Mouse (Mus musculus) limb, embryonic 15.5 days (tissue): ENCODE measurements at regions not wholly inside any gene's neighbourhood (a gene's known extent, or its start where the extent isn't known, plus 50 kb on each side); places are given as distances from the start of the nearest gene placed in this dataset.

ENCODE experiments used
- ATAC-seq: fragments of 200-750 bp; cut with Nextera tagmentation; 2 replicates; pipeline ENCODE4 v1.8.0; 2017; ENCODE audit warnings: low read depth, moderate TSS enrichment; ENCODE audit not compliant: insufficient number of reproducible peaks, low FRiP score, low TSS enrichment
- H3K27ac ChIP-seq: fragments of 300-500 bp; sonication (generic); 2 replicates; pipeline ENCODE4 v1.5.1; 2015; ENCODE audit warnings: moderate library complexity, mild to moderate bottlenecking, inconsistent platforms
- H3K27me3 ChIP-seq: fragments of 300-500 bp; sonication (generic); 2 replicates; pipeline ENCODE4 v1.6.1; 2015; ENCODE audit warnings: inconsistent platforms
- H3K36me3 ChIP-seq: fragments of 300-500 bp; sonication (generic); 2 replicates; pipeline ENCODE4 v1.6.1; 2015; ENCODE audit warnings: inconsistent platforms
- H3K4me1 ChIP-seq: fragments of 300-500 bp; sonication (generic); 2 replicates; pipeline ENCODE4 v1.6.1; 2015; ENCODE audit warnings: inconsistent platforms
- H3K4me2 ChIP-seq: fragments of 300-500 bp; sonication (generic); 2 replicates; pipeline ENCODE4 v1.6.1; 2015; ENCODE audit warnings: mild to moderate bottlenecking, inconsistent platforms
- H3K4me3 ChIP-seq: fragments of 300-500 bp; sonication (generic); 2 replicates; pipeline ENCODE4 v1.5.1; 2015; ENCODE audit warnings: mild to moderate bottlenecking, inconsistent platforms
- H3K9ac ChIP-seq: fragments of 300-500 bp; sonication (generic); 2 replicates; pipeline ENCODE4 v1.6.1; 2015; ENCODE audit warnings: inconsistent platforms
- H3K9me3 ChIP-seq: fragments of 300-500 bp; sonication (generic); 2 replicates; pipeline ENCODE4 v1.6.1; 2016; ENCODE audit warnings: inconsistent platforms
- WGBS: fragments of 180-500 bp; shearing (Covaris S2); methylation state at CpG from one replicate; pipeline ENCODE4 v1.1.7; 2015; 5-methylcytosine and 5-hydroxymethylcytosine counted together

GRCm38 (mm10) chr2:124718985-124719384 is 348.9 kb upstream of the Slc24a5 start:
- H3K9ac ChIP-seq: no peak overlapping the region
- WGBS: 74% methylated on average over 9 of the region's 9 CpGs
- H3K36me3 ChIP-seq: no peaks in the 10 kb centered on the region
- no peak overlapping the region for H3K4me3 ChIP-seq
- no peaks in the 10 kb centered on the region for H3K9me3 ChIP-seq
- no peak for ATAC-seq
- no peaks in the 10 kb centered on the region for H3K27me3 ChIP-seq
- no peak overlapping the region for H3K4me2 ChIP-seq
- no peak overlapping the region for H3K27ac ChIP-seq
- peaks cover 7% of the 10 kb centered on the region for H3K4me1 ChIP-seq

GRCm38 (mm10) chr2:124719820-124720478 is 348.0 kb upstream of the Slc24a5 start:
- H3K4me2 ChIP-seq: no peak overlapping the region
- 42% methylated on average over 14 of the region's 14 CpGs for WGBS
- ATAC-seq: no peak
- no peak overlapping the region for H3K27ac ChIP-seq
- H3K4me3 ChIP-seq: no peak overlapping the region
- peaks cover 7% of the 10 kb centered on the region for H3K4me1 ChIP-seq
- no peaks in the 10 kb centered on the region for H3K27me3 ChIP-seq
- no peaks in the 10 kb centered on the region for H3K36me3 ChIP-seq
- no peak overlapping the region for H3K9ac ChIP-seq
- H3K9me3 ChIP-seq: no peaks in the 10 kb centered on the region

- H3K27me3 ChIP-seq: no peaks in the 10 kb centered on the region
- H3K27ac ChIP-seq: 0 out of 2 replicates have a peak overlapping the region, but pooled peaks have one; percentile 6
- no peaks in the 10 kb centered on the region for H3K36me3 ChIP-seq
- no peaks in the 10 kb centered on the region for H3K9me3 ChIP-seq
- WGBS: 68% methylated on average over 14 of the region's 14 CpGs
- peaks cover 7% of the 10 kb centered on the region for H3K4me1 ChIP-seq
- no peak overlapping the region for H3K4me3 ChIP-seq
- no peak for ATAC-seq
- H3K4me2 ChIP-seq: no peak overlapping the region
- H3K9ac ChIP-seq: no peak overlapping the region
These were observed 347.1 kb upstream of the Slc24a5 start for GRCm38 (mm10) chr2:124720593-124721445.

- no peaks in the 10 kb centered on the region for H3K9me3 ChIP-seq
- H3K9ac ChIP-seq: no peak overlapping the region
- H3K4me2 ChIP-seq: no peak overlapping the region
- peaks cover 7% of the 10 kb centered on the region for H3K4me1 ChIP-seq
- no peaks in the 10 kb centered on the region for H3K36me3 ChIP-seq
- no peak overlapping the region for H3K27ac ChIP-seq
- H3K27me3 ChIP-seq: no peaks in the 10 kb centered on the region
- whole genome bisulfite sequencing: 54% methylated on average over 4 of the region's 4 CpGs
- no peak overlapping the region for H3K4me3 ChIP-seq
- ATAC-seq: no peak
These were observed 343.8 kb upstream of the Slc24a5 start for GRCm38 (mm10) chr2:124724171-124724570.

- Histone ChIP-seq H3K9me3 (no peaks in the 10 kb centered on the region), H3K4me3 (no peak overlapping the region), H3K4me2 (no peak overlapping the region), H3K9ac (no peak overlapping the region), H3K27ac (no peak overlapping the region), H3K36me3 (no peaks in the 10 kb centered on the region), H3K4me1 (peaks cover 7% of the 10 kb centered on the region), H3K27me3 (no peaks in the 10 kb centered on the region)
- no peak for ATAC-seq
- 52% methylated on average over 5 of the region's 5 CpGs for WGBS
These were observed 343.0 kb upstream of the Slc24a5 start for GRCm38 (mm10) chr2:124724827-124725480.

- no peaks in the 10 kb centered on the region for H3K9me3 ChIP-seq
- H3K4me1 ChIP-seq: no peaks in the 10 kb centered on the region
- no peak overlapping the region for H3K4me3 ChIP-seq
- no peak overlapping the region for H3K4me2 ChIP-seq
- no peak overlapping the region for H3K9ac ChIP-seq
- H3K27me3 ChIP-seq: no peaks in the 10 kb centered on the region
- no peak overlapping the region for H3K27ac ChIP-seq
- no peaks in the 10 kb centered on the region for H3K36me3 ChIP-seq
- 84% methylated on average over 5 of the region's 5 CpGs for WGBS
- no peak for ATAC-seq
These were observed 339.9 kb upstream of the Slc24a5 start for GRCm38 (mm10) chr2:124727979-124728378.

- Histone ChIP-seq H3K9me3 (no peaks in the 10 kb centered on the region), H3K4me3 (no peak overlapping the region), H3K36me3 (no peaks in the 10 kb centered on the region), H3K27me3 (no peaks in the 10 kb centered on the region), H3K4me1 (no peaks in the 10 kb centered on the region), H3K27ac (no peak overlapping the region), H3K4me2 (no peak overlapping the region), H3K9ac (no peak overlapping the region)
- WGBS: 58% methylated on average over 2 of the region's 2 CpGs
- ATAC-seq: no peak
These were observed 335.3 kb upstream of the Slc24a5 start for GRCm38 (mm10) chr2:124732593-124732992.

GRCm38 (mm10) chr2:124740848-124741247 is 327.1 kb upstream of the Slc24a5 start:
- Histone ChIP-seq H3K9ac (no peak overlapping the region), H3K4me2 (no peak overlapping the region), H3K4me3 (no peak overlapping the region), H3K4me1 (no peaks in the 10 kb centered on the region), H3K27ac (no peak overlapping the region), H3K27me3 (no peaks in the 10 kb centered on the region), H3K9me3 (no peaks in the 10 kb centered on the region), H3K36me3 (no peaks in the 10 kb centered on the region)
- WGBS: 49% methylated on average over 13 of the region's 13 CpGs
- no peak for ATAC-seq

- Histone ChIP-seq H3K36me3 (no peaks in the 10 kb centered on the region), H3K27me3 (no peaks in the 10 kb centered on the region), H3K4me1 (no peaks in the 10 kb centered on the region), H3K4me3 (no peak overlapping the region), H3K9me3 (no peaks in the 10 kb centered on the region), H3K27ac (no peak overlapping the region), H3K4me2 (no peak overlapping the region), H3K9ac (no peak overlapping the region)
- 87% methylated on average over 2 of the region's 2 CpGs for WGBS
- ATAC-seq: no peak
These were observed 325.0 kb upstream of the Slc24a5 start for GRCm38 (mm10) chr2:124742964-124743363.

GRCm38 (mm10) chr2:124745045-124745444 is 322.9 kb upstream of the Slc24a5 start:
- ATAC-seq: no peak
- Histone ChIP-seq H3K4me3 (no peak overlapping the region), H3K36me3 (no peaks in the 10 kb centered on the region), H3K4me1 (no peaks in the 10 kb centered on the region), H3K9me3 (no peaks in the 10 kb centered on the region), H3K27me3 (no peaks in the 10 kb centered on the region), H3K4me2 (no peak overlapping the region), H3K27ac (no peak overlapping the region), H3K9ac (no peak overlapping the region)
- WGBS: 78% methylated on average over 2 of the region's 2 CpGs

GRCm38 (mm10) chr2:124747119-124747518 is 320.8 kb upstream of the Slc24a5 start:
- Histone ChIP-seq H3K4me1 (no peaks in the 10 kb centered on the region), H3K9me3 (no peaks in the 10 kb centered on the region), H3K27me3 (no peaks in the 10 kb centered on the region), H3K27ac (no peak overlapping the region), H3K36me3 (no peaks in the 10 kb centered on the region), H3K4me3 (no peak overlapping the region), H3K9ac (no peak overlapping the region), H3K4me2 (no peak overlapping the region)
- WGBS: 82% methylated on average over 1 of the region's 1 CpGs
- ATAC-seq: no peak

GRCm38 (mm10) chr2:124747627-124748026 is 320.3 kb upstream of the Slc24a5 start:
- WGBS: 48% methylated on average over 4 of the region's 4 CpGs
- ATAC-seq: peak; percentile 44; the same call in 1 of the 2 replicates
- no peaks in the 10 kb centered on the region for H3K36me3 ChIP-seq

More at GRCm38 (mm10) chr2:124747627-124748026, 320.3 kb upstream of the Slc24a5 start:
- Histone ChIP-seq H3K4me1 (no peaks in the 10 kb centered on the region), H3K4me3 (no peak overlapping the region), H3K27me3 (no peaks in the 10 kb centered on the region), H3K27ac (no peak overlapping the region), H3K9me3 (no peaks in the 10 kb centered on the region), H3K4me2 (no peak overlapping the region), H3K9ac (no peak overlapping the region)
